In genomic region chr9:60558507-60558906, GRCm38 (mm10) we compare ENCODE assay signal across 22 mouse cellular contexts. TPM values are rescaled to one million over a fixed set of nuclear protein-coding genes. Genes with fewer than 3 reads are reported as not detected.
"Had no signal": no experiment of that assay in that cellular context is flagged by ENCODE, and none has a peak within 500 bp of the region (broad histone marks: within the 10 kb centered on the region; RNA-seq: fewer than 3 reads in every experiment).

No protein-coding gene starts in this region.

- H3K4me1 ChIP-seq: liver, embryonic 15.5 days had no signal

- H3K9me3 ChIP-seq: liver, embryonic 15.5 days; lung, embryonic 15.5 days; megakaryocyte, embryonic 14.5 days; midbrain, embryonic 13.5 days; midbrain, embryonic 15.5 days; neural tube, embryonic 13.5 days; neural tube, embryonic 15.5 days had no signal

- H3K9ac ChIP-seq: liver, embryonic 15.5 days; liver, postnatal 0 days; lung, embryonic 15.5 days; midbrain, embryonic 13.5 days; midbrain, embryonic 15.5 days; neural tube, embryonic 13.5 days; neural tube, embryonic 15.5 days had no signal

- H3K4me2 ChIP-seq: liver, embryonic 15.5 days; lung, embryonic 15.5 days; midbrain, embryonic 11.5 days; midbrain, embryonic 13.5 days; midbrain, embryonic 15.5 days; neural tube, embryonic 13.5 days; neural tube, embryonic 15.5 days had no signal

- H3K27ac ChIP-seq: liver, embryonic 15.5 days; lung, embryonic 15.5 days; macrophage; midbrain, embryonic 13.5 days; midbrain, embryonic 15.5 days; neural tube, embryonic 13.5 days; neural tube, embryonic 15.5 days had no signal

- DNase-seq: liver, postnatal 0 days; lung, adult 2 months; lung, postnatal 14 days; lung, postnatal 36 days; retina, postnatal 1 day; right cerebral cortex, postnatal 25 days; right cerebral cortex, postnatal 4 days; spleen, adult 18-20 months; thymus, adult 2 months; thymus, postnatal 25 days; thymus, postnatal 4 days had no signal

- H3K27me3 ChIP-seq: lung, embryonic 15.5 days; midbrain, embryonic 13.5 days; midbrain, embryonic 15.5 days; neural tube, embryonic 13.5 days; neural tube, embryonic 15.5 days had no signal

- H3K36me3 ChIP-seq: liver, embryonic 15.5 days; lung, embryonic 15.5 days; midbrain, embryonic 13.5 days; midbrain, embryonic 15.5 days; neural tube, embryonic 13.5 days; neural tube, embryonic 15.5 days had no signal

- ATAC-seq: liver, postnatal 0 days; lung, postnatal 0 days; midbrain, embryonic 13.5 days; midbrain, embryonic 15.5 days had no signal

- H3K4me3 ChIP-seq: liver, embryonic 15.5 days; lung, embryonic 15.5 days; megakaryocyte, embryonic 14.5 days; midbrain, embryonic 13.5 days; midbrain, embryonic 15.5 days; neural tube, embryonic 13.5 days; neural tube, embryonic 15.5 days had no signal

RNA-seq across cellular contexts. Expression of gene Thsd4, which starts 36.7 kb away (rescaled TPM):
- total RNA-seq: monocyte, adult 5-6 weeks had no signal
- polyA plus RNA-seq: macrophage had no signal
